Mouse (Mus musculus): ENCODE data around the gene Fbp1.
"Not testable (repeated sequence)": the region's sequence is repeated elsewhere in the genome, so short reads cannot be mapped to it uniquely, and the experiment has no call there.

Fbp1 gene

DNA sequence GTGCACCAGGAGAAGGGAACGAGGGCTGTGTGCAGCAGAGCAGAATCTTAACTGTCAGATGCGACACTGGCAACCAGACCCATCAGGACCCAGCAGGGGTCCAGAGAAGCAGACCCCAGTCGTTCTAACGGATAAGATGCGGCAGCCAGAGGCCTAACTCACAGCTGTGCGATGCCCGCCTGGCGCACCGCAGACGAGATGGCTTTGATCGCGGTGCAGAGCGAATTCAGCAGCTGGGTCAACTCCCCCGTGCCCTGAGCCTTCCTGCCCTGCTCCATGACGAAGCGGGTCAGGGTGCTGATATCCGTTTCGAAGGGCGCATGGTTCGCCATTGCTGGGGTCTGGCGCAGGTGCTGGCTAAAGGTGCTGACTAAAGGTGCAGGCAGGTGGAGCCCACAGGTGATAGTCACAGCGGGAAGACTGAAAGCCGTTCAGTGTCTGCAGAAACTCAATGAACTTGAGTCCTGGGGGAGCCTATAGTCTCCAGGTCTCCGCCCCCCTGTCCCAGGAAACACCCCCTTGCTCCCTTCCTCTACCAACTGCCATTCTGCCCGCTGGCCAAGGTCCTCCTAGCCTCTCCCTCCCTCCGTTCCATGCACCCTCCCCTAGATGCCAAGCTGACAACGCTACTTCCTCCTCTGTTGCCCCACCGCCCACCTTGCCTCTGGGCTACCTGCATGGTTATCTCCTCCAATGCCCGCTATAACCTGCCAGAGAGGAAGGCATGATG lies at the start of gene Fbp1:
Fbp1 (minus strand) TSS at position 571 of the 730 bp plus-strand sequence.
- DNase-seq (ENCODE audit: low spot score in 2 of 2): no peak

DNA sequence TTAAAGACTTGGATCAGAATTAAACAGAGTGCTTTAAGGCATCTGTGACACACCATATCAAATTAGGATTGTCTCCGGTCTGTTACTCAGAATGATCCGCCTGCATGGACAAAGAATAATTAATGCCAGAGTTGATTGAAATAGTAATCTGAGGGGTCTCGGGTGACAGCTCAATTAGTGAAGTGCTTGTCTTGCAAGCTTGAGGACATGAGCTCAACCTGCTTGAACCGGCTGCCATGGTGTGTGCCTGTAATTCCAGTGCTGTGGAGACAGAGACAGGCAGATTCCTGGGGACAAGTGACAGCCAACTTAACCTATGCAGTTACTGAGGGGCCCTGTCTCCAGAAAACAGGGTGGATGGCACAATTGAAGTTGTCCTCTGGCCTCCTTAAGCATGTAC lies 44.4 kb upstream of the Fbp1 start:
- no peak for DNase-seq (ENCODE audit: low spot score in 2 of 2)

DNA sequence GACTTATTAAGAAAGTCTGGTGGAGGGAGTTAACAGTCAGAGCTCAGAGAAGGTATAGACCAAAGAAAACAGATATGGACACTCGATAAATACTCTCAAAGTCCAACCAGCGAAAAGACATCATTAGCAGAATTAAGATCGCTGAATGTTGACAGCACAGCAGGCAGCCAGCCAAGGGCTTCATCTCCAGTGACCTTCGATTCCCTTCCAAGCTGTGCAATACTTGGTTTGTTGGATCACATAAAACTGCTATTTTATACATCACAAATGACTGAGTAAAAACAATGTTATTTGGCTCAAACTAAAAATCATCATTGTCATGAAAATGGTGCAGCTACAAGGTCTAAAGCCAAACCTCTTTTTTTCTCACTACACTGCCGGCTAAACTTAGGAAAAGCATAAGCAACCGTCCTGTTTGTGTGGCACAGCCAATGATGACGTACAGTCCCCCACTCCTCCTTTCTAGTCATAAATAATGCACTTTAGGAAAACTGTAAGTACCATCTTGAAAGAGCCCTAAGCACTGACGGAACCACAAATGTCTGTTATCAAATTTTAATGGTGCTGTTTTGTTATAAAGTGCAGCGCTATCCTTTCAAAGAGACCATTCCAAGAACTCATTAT lies 41.8 kb upstream of the Fbp1 start:
- DNase-seq (ENCODE audit: low spot score in 2 of 2): no peak

DNA sequence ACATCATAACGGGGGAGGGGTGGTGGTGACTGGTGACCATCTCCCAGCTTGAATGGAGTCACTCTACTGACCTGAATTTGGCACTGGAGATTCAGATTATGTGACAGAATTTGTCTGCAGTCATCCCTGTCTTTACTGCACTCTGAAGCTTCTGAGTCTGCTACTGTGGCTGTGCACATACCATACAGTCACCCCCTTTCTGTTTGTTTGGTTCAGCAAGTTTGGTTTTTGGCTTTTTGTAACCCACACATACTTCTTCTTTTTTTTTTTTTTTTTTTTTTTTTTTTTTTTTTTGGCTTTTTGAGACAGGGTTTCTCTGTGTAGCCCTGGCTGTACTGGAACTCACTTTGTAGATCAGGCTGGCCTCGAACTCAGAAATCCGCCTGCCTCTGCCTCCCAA lies 41.1 kb upstream of the Fbp1 start:
- DNase-seq (ENCODE audit: low spot score in 2 of 2): not testable (repeated sequence)

DNA sequence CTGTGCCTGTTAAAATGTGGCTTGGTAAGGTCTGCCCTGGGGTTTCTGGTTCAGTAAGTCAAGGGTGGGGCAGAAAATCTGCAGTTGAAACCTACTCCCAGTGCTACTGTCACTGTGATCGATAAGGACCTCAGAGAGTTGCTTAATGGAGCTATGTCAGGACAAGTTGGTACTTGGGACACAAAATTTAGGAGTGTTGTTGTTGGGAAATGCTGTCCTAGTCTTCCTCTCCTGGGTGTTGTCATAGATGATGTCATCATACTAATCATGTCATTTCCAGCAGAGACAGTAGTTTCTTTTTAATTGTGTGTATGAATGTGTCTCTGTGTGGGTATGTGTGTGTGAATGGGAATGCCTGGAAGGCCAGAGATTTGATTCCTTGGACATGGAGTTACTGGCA lies 39.4 kb upstream of the Fbp1 start:
- no peak for DNase-seq (ENCODE audit: low spot score in 2 of 2)

DNA sequence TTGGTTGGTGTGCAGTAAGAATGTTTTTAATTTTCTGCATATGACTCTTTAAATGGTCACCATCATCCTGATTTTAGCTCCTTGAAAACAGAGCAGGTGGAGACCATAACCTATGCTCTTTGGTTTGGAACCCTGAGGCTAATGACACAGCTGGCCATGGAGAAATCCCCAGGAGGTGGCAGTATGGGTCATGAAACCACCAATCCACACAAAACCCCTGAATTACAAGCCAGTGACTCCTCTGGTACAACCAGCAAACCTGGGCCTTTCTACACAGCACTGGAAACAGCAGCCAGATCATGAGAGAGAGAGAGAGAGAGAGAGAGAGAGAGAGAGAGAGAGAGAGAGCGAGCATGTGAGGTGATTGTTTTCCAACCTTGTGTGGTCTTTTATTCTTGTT lies 38.4 kb upstream of the Fbp1 start:
- DNase-seq (ENCODE audit: low spot score in 2 of 2): peak in 1 of 2 experiments; percentile 2

DNA sequence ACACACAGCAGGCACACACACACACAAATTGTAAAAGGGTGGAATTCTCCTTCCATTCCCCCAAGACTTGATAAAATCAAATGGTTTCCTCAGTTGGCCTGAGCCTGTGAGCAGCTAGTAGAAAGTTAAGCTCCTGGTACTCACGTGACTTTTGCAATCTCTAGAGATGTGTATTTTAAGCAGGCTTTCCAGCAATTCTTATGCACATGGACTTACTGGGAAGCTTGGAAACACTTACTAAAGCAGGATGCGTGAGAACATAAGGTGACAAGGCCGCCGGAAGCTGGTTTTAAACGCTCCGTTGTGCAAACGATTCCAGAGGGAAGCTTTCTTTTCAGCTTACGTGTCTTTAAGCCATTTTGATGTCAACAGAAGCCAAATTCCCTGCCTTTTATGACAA lies 35.1 kb upstream of the Fbp1 start:
- no peak for DNase-seq (ENCODE audit: low spot score in 2 of 2)

DNA sequence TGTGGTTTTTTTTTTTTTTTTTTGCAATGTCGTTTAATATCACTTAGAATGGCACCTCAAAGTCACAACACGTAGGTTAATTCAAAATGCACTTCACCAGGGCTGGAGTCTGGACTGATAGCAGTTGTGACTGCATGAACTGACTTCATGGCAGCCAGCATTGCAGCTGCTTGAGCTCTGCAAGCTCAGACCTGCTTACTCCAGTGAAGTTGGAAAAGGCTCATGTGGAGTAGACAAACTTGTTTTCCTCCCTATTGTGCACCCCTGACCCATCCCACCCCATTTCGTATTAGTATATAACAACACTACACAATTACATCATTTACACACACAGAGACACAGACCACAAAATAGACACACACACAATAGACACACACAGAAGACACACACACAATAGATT lies 34.6 kb upstream of the Fbp1 start:
- DNase-seq (ENCODE audit: low spot score in 2 of 2): no peak

DNA sequence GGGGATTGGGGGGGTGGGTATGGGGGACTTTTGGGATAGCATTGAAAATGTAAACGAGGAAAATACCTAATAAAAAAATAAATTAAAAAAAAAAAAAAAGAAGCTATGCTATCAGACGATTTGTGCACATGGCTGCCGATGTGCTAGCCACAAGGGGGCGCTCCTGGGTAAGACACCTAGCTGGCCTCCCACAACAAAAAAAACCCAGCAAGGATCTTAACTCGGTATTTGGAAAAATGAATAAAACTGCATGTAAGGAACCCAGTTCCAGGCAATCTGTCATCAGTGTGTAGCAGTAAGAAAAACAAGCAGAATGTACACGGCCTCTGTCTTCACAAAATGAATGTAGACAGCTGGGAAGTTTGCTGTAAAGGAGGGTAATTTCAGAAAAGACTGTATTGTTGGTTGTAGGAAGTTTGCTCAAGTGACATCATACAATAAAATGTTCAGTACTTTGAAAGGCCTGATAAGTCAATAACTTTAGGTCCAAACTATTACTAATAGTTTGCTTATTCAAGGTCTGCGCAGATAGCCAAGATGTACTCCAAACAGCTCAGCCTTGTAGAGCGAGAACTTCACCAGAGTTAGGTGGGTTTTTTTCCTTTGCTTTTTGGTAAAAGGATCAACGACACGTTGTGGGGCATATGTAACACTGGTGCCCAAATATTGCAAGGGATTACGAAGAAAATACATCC lies 31.7 kb upstream of the Fbp1 start:
- DNase-seq (ENCODE audit: low spot score in 2 of 2): peak; percentile 33 to 63

DNA sequence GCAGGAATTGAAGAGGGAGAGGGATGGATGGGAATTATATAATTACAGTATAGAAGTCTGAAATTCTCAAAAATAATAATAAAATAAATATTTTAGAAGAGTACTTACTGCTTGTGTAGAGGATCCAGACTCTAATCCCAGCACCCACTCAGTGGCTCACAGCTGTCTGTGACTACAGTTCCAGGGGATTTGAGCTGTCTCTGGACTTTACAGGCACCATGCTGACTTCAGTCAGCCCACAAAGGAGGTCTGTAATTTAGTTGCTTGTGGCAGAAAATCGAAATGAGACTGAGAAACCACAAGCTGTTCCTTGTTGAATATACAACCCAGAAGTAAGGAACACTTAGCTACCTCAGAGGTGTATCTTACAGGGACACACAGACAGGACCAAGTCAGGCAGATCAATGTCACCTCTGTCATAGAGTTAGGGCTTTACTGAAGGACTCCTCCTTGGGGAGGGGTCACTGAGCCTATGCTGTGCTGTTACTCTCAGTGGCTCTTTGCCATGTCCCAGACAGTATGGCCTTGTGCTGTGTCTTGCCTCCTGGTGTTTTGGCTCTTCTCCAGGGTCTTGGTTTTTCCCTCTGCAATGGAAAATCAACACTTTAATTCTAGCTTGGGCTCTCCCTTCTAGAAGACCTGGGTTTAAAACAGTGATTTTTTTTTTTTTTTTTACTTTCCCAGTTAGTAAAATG lies 29.5 kb upstream of the Fbp1 start:
- DNase-seq (ENCODE audit: low spot score in 2 of 2): no peak

DNA sequence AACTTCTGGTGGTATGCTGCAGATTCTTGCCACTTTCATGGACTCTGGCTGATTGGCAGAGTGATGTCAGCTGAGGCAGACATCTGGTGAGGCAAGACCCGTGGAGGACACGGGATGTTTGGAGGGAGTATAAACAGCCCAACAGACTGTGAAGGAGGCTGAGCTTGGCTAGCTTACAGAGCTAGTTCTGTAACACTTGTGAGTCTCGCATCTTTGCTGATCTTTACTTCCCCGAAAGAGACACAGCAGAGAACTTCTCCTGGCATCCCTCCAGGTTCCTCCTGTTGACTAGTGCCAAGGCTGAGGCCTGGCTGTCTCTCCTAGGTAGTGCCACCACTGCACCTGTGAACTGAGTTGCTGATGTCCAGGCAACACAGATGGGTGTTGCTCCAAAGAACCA lies 28.6 kb upstream of the Fbp1 start:
- no peak for DNase-seq (ENCODE audit: low spot score in 2 of 2)

DNA sequence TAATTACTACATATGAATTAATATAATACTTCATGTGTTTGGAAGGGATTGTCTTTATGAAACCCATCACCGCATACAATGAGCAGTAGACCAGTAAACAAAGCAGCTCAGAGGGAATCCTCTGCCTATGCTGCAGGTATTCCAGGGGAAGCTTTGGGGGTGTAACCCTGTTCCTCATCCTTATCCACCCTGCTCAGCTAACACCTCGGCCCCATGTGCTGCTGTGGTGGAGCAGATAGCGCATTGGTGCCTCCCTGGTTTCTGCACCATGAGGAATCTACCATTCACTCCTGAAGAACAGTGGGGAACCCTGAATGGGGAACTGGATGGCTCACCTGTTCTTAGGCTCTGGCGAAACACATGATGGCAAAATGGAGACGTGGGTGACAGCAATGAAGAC lies 23.5 kb upstream of the Fbp1 start:
- no peak for DNase-seq (ENCODE audit: low spot score in 2 of 2)

DNA sequence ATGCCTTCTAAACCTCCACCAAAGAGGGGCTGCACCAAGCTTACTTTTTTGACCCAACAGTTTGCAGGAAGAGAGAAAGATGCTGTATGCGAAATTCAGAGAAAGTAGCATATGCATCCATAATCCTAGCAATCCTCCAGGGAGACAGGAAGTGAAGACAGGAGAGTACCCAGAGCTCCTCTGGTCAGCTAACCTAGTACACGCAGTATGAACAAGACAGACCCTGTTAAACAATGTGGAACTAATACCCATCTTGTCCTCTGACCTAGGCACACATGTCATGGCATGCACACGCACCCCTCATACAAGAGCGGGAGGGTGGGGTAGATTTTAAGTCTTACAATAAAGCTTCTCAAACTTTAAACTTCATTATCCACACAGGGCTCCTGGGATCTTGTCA lies 22.1 kb upstream of the Fbp1 start:
- no peak for DNase-seq (ENCODE audit: low spot score in 2 of 2)

DNA sequence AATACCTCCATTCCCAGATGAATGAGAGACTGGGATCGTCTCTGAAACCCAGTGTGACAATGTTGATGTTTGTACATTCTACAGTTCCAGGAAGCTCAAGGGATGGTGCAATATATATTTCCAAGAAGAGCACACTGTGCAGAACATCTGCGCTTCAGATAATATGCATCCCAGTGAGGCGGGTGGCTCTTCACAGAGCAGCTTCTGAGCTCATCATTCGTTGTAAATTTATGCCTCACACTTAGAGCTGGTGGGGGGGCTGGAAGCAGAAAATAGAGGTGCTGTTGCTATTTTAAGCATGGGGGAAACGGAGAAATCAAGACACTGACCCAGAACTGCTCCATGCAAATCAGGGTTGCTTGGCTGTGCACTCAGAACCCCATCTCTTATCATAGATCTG lies 21.7 kb upstream of the Fbp1 start:
- DNase-seq (ENCODE audit: low spot score in 2 of 2): no peak

DNA sequence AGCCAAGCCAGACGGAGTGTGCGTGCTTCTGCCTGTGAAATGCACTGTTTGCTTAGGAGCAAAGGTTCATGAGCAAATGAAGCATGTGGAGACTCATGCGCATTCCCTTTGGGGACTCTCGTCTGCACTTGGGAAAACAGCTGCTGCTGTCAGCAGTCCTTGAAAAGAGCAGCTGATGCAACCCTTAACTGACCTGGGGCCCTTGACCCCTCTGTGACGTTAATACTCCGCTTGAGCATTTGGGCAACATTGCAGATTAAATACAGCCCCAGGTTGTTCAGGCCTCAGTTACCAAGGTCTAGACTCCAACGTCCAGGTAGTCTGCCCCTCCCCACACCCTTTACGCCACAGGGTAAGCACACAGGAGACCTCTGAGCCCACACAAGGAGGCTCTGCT lies 20.1 kb upstream of the Fbp1 start:
- no peak for DNase-seq (ENCODE audit: low spot score in 2 of 2)

DNA sequence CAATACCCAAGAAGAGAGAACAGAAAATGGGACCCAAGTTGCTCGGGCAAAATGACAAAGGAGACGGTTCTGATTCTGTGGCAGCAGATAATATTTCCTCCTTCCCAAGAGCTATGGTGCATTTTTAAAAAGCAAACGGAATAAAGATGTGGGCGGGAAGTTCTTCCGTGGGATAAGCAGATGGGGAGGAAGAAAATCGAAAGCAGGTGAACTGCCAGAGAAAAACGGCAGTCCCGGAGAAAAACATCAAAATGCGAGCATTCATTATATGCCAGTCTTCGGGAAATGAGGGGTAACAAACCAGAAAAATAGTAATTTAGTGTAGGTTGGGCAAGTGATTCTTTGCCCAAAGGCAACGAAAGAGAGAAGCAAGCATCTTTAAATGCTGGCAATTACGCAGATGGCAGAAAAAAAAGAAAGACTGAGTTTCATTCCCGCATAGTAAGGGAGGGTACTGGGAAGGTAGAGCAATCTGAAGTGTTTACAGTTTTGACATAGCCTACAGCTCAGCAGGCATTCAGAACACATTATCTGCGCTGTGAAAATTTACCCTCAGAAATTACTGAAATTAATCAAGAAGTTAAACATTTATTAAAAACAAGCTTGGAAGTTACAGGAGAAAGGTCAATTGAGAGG lies 19.6 kb upstream of the Fbp1 start:
- DNase-seq (ENCODE audit: low spot score in 2 of 2): no peak

DNA sequence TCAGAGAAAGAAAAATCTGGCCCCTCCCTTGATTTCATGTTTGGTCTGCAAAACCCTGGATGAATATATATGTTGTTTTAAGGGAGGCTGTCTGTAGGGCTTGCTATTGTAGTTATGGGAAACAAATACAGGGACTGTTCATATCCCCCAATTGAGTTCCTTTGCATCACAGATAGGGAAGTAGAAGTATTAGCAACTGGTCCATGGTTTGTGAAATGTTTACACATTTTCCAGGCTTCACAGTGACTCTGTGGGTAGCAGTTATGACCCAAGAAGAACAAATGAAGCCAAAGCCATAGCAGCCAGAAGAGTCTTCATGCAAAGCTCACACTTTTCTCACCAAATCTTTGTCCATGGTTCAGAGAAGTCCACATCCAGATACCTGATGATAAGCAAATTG lies 13.1 kb upstream of the Fbp1 start:
- DNase-seq (ENCODE audit: low spot score in 2 of 2): no peak

DNA sequence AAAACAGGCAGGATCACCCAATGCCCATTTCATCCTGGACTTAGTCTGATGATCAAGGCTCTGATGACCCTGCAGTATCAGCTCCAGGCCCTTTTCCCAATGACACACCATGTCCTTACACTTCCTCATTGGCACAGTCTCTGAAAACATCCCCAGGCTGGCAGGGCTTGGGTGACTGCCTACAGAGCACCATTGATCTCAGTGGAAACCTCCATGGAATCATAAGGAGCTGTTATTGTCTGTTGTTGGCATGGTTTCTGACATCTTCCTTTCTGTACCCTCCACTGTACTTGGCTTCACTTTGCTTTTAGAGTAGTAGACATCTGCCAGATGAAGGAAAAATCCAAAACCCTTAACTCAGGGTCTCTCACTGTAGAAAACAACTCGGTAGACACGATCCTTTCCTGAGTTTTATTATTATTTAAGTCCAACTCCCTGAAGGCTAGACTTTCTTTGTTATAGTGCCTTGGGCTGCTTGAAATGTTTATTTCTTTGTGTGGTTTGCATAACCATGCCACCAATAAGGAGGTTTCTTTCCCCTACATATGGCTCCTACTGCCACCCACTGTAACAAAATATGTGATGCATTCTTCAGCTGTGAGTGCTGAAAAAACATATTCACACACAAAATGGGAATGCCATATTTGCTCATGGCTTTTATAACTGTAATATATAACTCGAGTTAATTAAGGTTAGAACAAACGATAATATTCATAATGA lies 10.0 kb upstream of the Fbp1 start:
- no peak for DNase-seq (ENCODE audit: low spot score in 2 of 2)

DNA sequence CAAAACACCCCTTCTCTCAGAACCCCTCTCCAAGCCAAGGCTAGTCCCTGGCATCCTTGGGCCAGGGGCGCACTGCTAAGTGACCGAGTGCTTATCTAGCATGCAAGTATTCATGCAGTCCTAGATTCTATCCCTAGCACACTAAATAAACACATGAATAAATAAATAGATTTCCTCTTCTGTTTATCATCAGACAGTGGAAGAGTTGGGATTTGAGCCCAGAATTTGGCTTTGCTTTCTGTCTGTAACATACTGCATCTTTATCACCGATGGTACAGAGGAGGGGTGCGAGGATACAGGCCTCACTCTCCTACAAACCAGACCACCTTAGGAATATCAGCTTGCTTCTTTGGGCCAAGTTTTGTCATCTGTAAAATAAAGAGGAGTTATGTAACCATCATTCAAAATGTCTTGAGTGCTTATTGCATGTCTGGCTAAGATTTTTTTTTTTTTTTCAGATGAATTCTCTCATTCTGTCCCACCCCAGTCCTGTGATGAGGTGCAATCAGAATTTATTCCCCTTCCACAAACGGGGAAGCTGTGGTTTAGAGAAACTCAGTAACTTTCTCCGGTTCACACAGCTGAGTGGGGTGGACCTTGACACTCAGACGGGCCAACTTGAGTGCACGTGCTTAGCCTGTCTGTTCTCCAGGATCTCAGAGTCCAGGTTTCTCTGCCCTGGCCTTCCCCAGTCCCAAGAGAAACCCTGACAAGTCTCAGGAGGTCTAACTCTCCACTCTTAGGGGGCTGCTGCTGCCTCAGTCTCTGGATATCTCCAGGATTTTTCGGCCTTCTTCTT lies 5.2 kb upstream of the Fbp1 start:
- DNase-seq (ENCODE audit: low spot score in 2 of 2): no peak

DNA sequence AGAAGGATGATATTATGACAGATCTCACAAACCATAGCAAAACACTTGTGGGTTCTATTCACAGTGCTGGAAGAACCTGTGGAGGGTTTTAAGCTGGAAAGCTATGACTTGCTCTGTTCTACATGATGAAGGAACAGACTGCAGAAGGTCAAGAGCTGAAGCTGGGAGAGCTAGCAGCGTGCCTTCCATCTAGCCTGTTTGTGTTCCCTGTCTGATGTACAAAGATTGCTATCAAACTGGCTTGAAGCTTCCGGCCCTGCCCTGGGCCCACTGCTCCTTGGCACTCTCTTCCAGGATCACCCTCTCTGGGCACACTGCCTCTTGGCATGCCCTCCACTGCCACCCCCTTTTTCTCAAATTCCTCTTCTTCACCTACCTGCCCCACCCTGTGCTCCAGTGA lies 1.2 kb upstream of the Fbp1 start:
- DNase-seq (ENCODE audit: low spot score in 2 of 2): no peak

DNA sequence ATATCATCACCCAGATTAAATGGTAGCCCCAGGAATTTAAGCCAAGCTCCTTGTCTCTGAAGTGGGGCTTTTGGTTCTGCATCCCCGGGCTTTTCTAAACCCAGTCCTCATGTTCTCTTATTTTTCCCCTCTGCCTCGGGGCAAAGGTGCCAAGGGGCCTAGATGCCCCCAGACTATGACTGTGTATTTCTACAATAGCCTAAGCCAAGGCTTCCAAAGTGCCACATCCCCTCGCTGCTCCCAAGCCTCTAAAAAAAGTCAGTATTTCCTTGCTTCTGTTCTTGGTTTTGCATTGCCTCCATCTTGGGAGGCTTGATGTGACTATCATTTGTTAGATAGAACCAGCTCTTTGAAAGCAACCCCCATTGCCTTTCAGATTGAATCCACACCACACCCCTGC lies 3.5 kb downstream of the Fbp1 start:
- DNase-seq (ENCODE audit: low spot score in 2 of 2): no peak

All from natural killer cell, adult 2 months (primary cell).